Mouse (Mus musculus) kidney, postnatal 0 days (tissue): ENCODE results near the gene Mrps22. TPM values are rescaled to one million over a fixed set of nuclear protein-coding genes. Genes with fewer than 3 reads are reported as not detected.

Source experiments
- ATAC-seq: fragments of 200-750 bp; cut with Nextera tagmentation; replicated peaks from 2 replicates; pipeline ENCODE4 v1.8.0; 2017; ENCODE audit warnings: low read depth, moderate number of reproducible peaks, moderate TSS enrichment, moderate library complexity; ENCODE audit not compliant: low FRiP score
- DNase-seq: peaks from one replicate; pipeline ENCODE4 v3.0.0-alpha.2; 2016; ENCODE audit warnings: low spot score
- H3K27ac ChIP-seq: fragments of 300-500 bp; sonication (generic); 2 replicates; pipeline ENCODE4 v1.5.1; 2014; ENCODE audit warnings: mild to moderate bottlenecking
- H3K27me3 ChIP-seq: fragments of 300-500 bp; sonication (generic); 2 replicates; pipeline ENCODE4 v1.6.1; 2014; ENCODE audit warnings: low read length, mixed read lengths; ENCODE audit not compliant: insufficient read depth
- H3K36me3 ChIP-seq: fragments of 300-500 bp; sonication (generic); 2 replicates; pipeline ENCODE4 v1.6.1; 2014; ENCODE audit warnings: low read length, mixed read lengths; ENCODE audit not compliant: insufficient read depth
- H3K4me1 ChIP-seq: fragments of 300-500 bp; sonication (generic); replicated peaks from 2 replicates; pipeline ENCODE4 v1.6.1; 2014; ENCODE audit warnings: antibody characterized with exemption, low read length, mixed read lengths; ENCODE audit not compliant: insufficient read depth
- H3K4me2 ChIP-seq: fragments of 300-500 bp; sonication (generic); 2 replicates; pipeline ENCODE4 v1.6.1; 2014; ENCODE audit warnings: mild to moderate bottlenecking, low read length, moderate library complexity, mixed read lengths
- H3K4me3 ChIP-seq: fragments of 300-500 bp; sonication (generic); replicated peaks from 2 replicates; pipeline ENCODE4 v1.5.1; 2014; ENCODE audit warnings: low read depth, low read length
- H3K9ac ChIP-seq: fragments of 300-500 bp; sonication (generic); 2 replicates; pipeline ENCODE4 v1.6.1; 2014; ENCODE audit warnings: low read depth, low read length
- H3K9me3 ChIP-seq: fragments of 300-500 bp; sonication (generic); replicated peaks from 2 replicates; pipeline ENCODE4 v1.6.1; 2016; ENCODE audit warnings: low read length, inconsistent platforms, mixed read lengths
- CTCF ChIP-seq: IDR thresholded peaks from 2 replicates; pipeline ENCODE4 v1.5.1; 2016; ENCODE audit warnings: antibody characterized with exemption, low read depth, mild to moderate bottlenecking, moderate library complexity
- WGBS: fragments of 180-500 bp; shearing (Covaris S2); extraction: QIAGEN DNeasy Blood & Tissue Kit; methylation state at CpG from one replicate; pipeline ENCODE4 v1.1.7; 2014; 5-methylcytosine and 5-hydroxymethylcytosine counted together
- polyA plus RNA-seq: library from polyadenylated mRNA; unstranded; fragments of >200 nt; fragmentation: Nextera tagmentation; extraction: Ambion mirVana; gene quantifications from 2 replicates; pipeline ENCODE4 v1.2.1, GENCODE M21; 2015

Gene Mrps22
- 47.2 and 51.1 TPM in 2 replicates for polyA plus RNA-seq

DNA sequence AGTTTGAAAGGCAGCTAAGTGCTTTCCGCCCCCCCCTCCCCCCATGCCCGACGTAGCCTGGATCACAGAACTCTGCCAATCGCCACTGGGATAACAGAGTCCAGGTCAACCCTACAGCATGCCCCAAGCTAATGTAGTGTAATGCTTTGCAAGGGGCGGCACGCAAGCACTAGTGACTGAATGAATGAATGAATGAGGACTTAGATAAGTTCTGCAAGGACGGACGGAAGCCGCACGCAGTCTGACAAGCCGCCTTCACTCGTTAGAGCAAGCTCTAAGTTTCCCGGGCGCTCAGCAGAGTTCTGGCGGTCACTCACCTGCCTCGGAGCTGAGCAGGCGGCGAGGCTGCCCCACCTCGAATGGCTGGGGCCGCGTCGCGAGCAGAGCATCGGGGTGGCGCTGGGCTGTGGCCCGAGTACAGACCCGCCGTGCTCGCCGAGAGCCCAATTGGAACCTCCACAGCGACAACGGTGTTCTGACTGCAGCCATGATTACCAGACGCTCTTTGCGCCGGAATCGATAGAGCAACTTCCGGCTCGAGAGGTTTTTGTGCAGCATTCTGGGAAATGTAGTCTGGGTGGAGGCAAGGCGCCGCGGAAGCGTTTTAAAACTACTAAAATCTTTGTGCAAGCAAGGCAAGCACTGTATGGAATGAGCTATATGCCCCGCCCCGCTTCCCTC, at the start of gene Mrps22:
Gene Mrps22 (minus strand): TSS at position 505 of the 681 bp plus-strand sequence.
- Histone ChIP-seq H3K4me1 (peaks cover 9% of the 10 kb centered on the region), H3K9me3 (no peaks in the 10 kb centered on the region), H3K27me3 (no peaks in the 10 kb centered on the region), H3K36me3 (peaks cover 15% of the 10 kb centered on the region), H3K9ac (peak within 1 kb of the TSS; percentile 80), H3K4me2 (peak within 1 kb of the TSS; percentile 95), H3K27ac (peak within 1 kb of the TSS; percentile 58; the same call in 1 of the 2 replicates), H3K4me3 (peak within 1 kb of the TSS; percentile 92)
- peak; percentile 93 for ATAC-seq
- peak; percentile 93 for DNase-seq
- WGBS: under 1% methylated on average over 44 of the region's 44 CpGs
- TF ChIP-seq CTCF: no peak

DNA sequence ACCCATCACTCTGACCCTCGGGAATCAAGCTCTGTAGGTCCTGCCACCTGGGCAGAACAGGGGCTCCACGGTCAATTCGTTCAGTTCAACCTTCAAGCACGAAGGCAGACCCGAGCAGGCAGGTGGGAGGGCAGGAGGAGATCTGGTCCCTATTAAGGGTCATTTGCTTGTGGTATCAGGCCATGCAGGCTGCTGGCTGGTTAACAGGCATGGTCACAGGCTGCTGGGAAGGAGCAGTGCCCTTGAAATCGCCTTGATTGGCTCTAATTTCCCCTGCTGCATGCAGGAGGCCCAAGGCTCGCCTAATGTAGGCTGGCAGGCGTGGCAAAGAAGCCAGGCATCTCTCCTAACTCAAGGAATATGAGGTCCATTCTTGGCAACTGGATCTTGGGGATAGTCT, 49.1 kb upstream of the Mrps22 start:
- WGBS: 49% methylated on average over 8 of the region's 8 CpGs
- Histone ChIP-seq H3K4me2 (no peak overlapping the region), H3K36me3 (no peaks in the 10 kb centered on the region), H3K9me3 (no peaks in the 10 kb centered on the region), H3K4me1 (no peaks in the 10 kb centered on the region), H3K27ac (no peak overlapping the region), H3K9ac (no peak overlapping the region), H3K4me3 (no peak overlapping the region), H3K27me3 (no peaks in the 10 kb centered on the region)
- TF ChIP-seq CTCF: no peak
- no peak for DNase-seq
- ATAC-seq: no peak

DNA sequence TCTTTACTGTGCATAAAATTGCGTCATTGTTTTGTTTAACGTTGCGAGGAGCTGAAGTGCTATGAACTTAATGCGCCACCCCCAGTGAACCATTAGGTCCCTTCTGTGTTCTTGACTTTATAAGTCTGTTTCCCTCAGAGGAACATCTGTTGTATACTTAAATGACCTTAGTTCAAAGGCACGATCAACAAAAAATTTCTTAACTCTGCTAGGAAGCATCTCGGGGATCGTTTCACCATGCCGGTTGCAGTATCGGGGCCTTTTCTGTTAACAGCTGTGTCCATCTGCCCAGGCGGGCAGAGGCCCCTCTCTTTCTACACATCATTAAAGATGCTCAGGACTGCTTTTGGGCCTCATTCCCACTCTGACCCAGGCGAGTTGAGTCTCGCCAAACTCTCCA, 46.0 kb upstream of the Mrps22 start:
- ATAC-seq (no peak), DNase-seq (no peak)
- Histone ChIP-seq H3K36me3 (no peaks in the 10 kb centered on the region), H3K27ac (no peak overlapping the region), H3K9ac (no peak overlapping the region), H3K4me1 (no peaks in the 10 kb centered on the region), H3K4me2 (no peak overlapping the region), H3K27me3 (no peaks in the 10 kb centered on the region), H3K9me3 (no peaks in the 10 kb centered on the region), H3K4me3 (no peak overlapping the region)
- TF ChIP-seq CTCF: no peak
- WGBS: 51% methylated on average over 12 of the region's 12 CpGs

DNA sequence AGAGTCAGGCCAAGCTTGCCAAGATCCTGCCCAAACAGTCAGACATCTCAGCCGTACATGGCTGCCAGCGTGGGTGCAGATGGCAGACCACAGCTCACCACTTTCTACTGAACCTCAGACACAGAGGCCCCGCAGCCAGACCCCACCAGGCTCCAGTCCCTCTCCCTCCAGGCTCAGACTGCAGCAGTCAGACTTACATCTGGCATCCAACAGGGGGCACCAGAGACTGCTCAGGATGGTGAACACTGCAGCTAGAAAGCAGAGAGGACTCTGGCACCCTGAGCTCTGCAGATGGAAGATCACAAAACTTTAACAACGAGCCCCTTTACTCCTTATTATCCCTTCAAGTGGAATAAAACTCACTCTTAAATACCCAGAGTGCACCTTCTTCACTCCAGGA, 44.3 kb upstream of the Mrps22 start:
- ATAC-seq (peak; percentile 72), DNase-seq (peak; percentile 87)
- no peak overlapping the region for H3K4me2 ChIP-seq
- no peak overlapping the region for H3K9ac ChIP-seq
- no peak overlapping the region for H3K27ac ChIP-seq
- 24% methylated on average over 4 of the region's 4 CpGs for WGBS
- peak; percentile 90 for TF ChIP-seq CTCF
- no peak overlapping the region for H3K4me3 ChIP-seq
- H3K9me3 ChIP-seq: no peaks in the 10 kb centered on the region
- H3K27me3 ChIP-seq: no peaks in the 10 kb centered on the region
- H3K36me3 ChIP-seq: no peaks in the 10 kb centered on the region
- H3K4me1 ChIP-seq: no peaks in the 10 kb centered on the region

DNA sequence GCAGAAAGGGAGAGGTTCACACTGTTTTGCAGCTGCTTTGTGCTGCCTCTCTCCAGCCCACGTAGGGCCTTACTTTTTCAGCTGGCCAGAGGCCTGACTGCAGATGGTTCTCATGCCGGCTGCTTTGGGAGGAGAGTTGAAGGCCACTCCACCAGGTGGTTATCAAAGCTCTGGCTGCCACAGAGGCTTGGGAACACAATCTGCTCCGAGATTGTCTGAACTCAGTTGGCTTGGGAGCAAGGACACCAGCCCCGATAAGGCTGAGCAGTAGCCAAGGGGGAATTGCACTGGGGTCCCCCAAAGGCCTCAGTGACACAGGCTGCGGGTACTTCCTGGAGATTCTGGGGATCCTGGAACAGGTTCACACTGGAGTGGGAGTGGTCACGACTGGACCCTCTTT, 40.7 kb upstream of the Mrps22 start:
- Histone ChIP-seq H3K9ac (no peak overlapping the region), H3K9me3 (no peaks in the 10 kb centered on the region), H3K4me2 (no peak overlapping the region), H3K36me3 (no peaks in the 10 kb centered on the region), H3K4me1 (no peaks in the 10 kb centered on the region), H3K27ac (no peak overlapping the region), H3K27me3 (no peaks in the 10 kb centered on the region), H3K4me3 (no peak overlapping the region)
- no peak for TF ChIP-seq CTCF
- WGBS: 81% methylated on average over 6 of the region's 6 CpGs
- DNase-seq: no peak
- no peak for ATAC-seq

DNA sequence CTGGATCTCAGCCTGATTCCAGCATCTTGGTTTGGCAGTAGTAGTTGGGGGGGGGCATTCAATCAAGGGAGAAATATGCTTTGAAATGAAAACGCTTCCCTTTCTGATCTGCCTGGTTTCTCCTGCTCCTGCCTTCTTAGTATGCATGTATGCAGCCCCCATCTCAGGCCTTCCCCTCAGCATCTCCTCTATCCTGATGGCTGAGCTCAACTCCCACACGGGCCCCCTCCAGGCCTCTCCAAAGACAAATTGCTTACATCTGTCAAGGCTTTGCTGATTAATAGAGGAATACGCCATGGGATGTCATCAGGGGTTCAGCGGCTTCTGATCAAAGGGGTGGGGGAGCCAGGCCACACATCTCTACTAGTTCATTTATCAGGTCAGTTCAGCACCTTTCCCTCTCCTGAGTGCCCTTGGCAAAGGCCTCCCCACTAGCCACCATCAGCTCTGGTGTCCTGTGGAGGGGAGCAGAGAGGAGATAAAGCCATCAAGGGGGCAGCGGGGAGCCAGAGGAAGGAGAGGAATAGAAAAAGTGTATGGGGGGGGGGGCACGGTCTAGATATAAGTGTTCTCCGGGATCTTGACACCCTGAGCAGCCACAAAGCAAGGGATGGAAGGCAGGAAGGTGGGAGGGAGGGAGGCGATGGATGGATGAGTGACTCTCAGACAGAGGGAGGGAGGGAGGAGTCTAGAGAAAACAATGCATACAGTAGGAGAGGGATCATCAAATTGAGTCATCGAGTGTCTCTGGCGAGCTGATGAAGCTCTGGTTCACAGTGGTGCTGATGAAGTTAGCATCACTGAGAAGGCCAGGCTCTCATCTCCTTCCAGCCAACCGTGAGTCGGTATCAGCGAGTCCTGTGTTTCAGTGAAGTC, 32.1 kb upstream of the Mrps22 start:
- Histone ChIP-seq H3K4me2 (no peak overlapping the region), H3K4me1 (no peaks in the 10 kb centered on the region), H3K27me3 (no peaks in the 10 kb centered on the region), H3K9ac (no peak overlapping the region), H3K27ac (no peak overlapping the region), H3K36me3 (no peaks in the 10 kb centered on the region), H3K9me3 (no peaks in the 10 kb centered on the region), H3K4me3 (no peak overlapping the region)
- ATAC-seq (peak; percentile 69), DNase-seq (peak; percentile 69)
- TF ChIP-seq CTCF: no peak
- WGBS: 27% methylated on average over 13 of the region's 13 CpGs
